Mouse (Mus musculus) adrenal gland, adult 8-10 months (tissue): ENCODE results near the gene Sned1. TPM values are rescaled to one million over a fixed set of nuclear protein-coding genes. Genes with fewer than 3 reads are reported as not detected.
"Not testable (repeated sequence)": the region's sequence is repeated elsewhere in the genome, so short reads cannot be mapped to it uniquely, and the experiment has no call there.

Source experiments
- DNase-seq: peaks from one replicate; pipeline ENCODE4 v3.0.0; 2022
- total RNA-seq, 4 experiments: library from RNA; stranded (reverse); gene quantifications; 2 replicates each; pipeline ENCODE4 v1.2.4; 2022

The Sned1 gene
- total RNA-seq = 10 to 100 TPM; 22.2 to 31.9 (median 26.0) TPM

- DNase-seq = peak; percentile 92
Observed at GRCm38 (mm10) chr1:93235576-93236544, at the start of gene Sned1. Gene Sned1, plus strand, starts transcription at chr1:93235841.

- no peak for DNase-seq
Observed at GRCm38 (mm10) chr1:93190726-93191305, 44.8 kb upstream of the Sned1 start.

- no peak for DNase-seq
Observed at GRCm38 (mm10) chr1:93194961-93195360, 40.7 kb upstream of the Sned1 start.

- not testable (repeated sequence) for DNase-seq
Observed at GRCm38 (mm10) chr1:93197454-93197853, 38.2 kb upstream of the Sned1 start.

GRCm38 (mm10) chr1:93197916-93198315, 37.7 kb upstream of the Sned1 start:
- no peak for DNase-seq

- DNase-seq = no peak
Observed at GRCm38 (mm10) chr1:93206277-93206970, 29.2 kb upstream of the Sned1 start.

- DNase-seq = no peak
Observed at GRCm38 (mm10) chr1:93207536-93208064, 28.0 kb upstream of the Sned1 start.

GRCm38 (mm10) chr1:93210213-93210641, 25.4 kb upstream of the Sned1 start:
- peak; percentile 54 for DNase-seq

- no peak for DNase-seq
Observed at GRCm38 (mm10) chr1:93211019-93211418, 24.6 kb upstream of the Sned1 start.

GRCm38 (mm10) chr1:93211549-93212220, 24.0 kb upstream of the Sned1 start:
- DNase-seq = no peak

- DNase-seq = no peak
Observed at GRCm38 (mm10) chr1:93212441-93212840, 23.2 kb upstream of the Sned1 start.

GRCm38 (mm10) chr1:93214612-93215011, 21.0 kb upstream of the Sned1 start:
- DNase-seq = no peak

- DNase-seq = no peak
Observed at GRCm38 (mm10) chr1:93216839-93217497, 18.7 kb upstream of the Sned1 start.

- no peak for DNase-seq
Observed at GRCm38 (mm10) chr1:93217530-93217929, 18.1 kb upstream of the Sned1 start.

- DNase-seq = no peak
Observed at GRCm38 (mm10) chr1:93220776-93221175, 14.9 kb upstream of the Sned1 start.

- DNase-seq = no peak
Observed at GRCm38 (mm10) chr1:93223972-93224371, 11.7 kb upstream of the Sned1 start.

GRCm38 (mm10) chr1:93225226-93225625, 10.4 kb upstream of the Sned1 start:
- DNase-seq = no peak

- no peak for DNase-seq
Observed at GRCm38 (mm10) chr1:93225731-93226520, 9.7 kb upstream of the Sned1 start.

- no peak for DNase-seq
Observed at GRCm38 (mm10) chr1:93227303-93227975, 8.2 kb upstream of the Sned1 start.

GRCm38 (mm10) chr1:93227976-93228365, 7.7 kb upstream of the Sned1 start:
- no peak for DNase-seq
